Mouse (Mus musculus) thymus, adult 18-20 months (tissue): ENCODE measurements around the gene Rgma.

ENCODE experiments used
- DNase-seq, 2 experiments: peaks; one replicate each; pipeline ENCODE4 v3.0.0; 2022; ENCODE audit warnings: mixed read lengths in 2 of 2

The Rgma gene

GRCm38 (mm10) chr7:73371587-73372321 is 3.6 kb upstream of the Rgma start:
- no peak for DNase-seq

DNA sequence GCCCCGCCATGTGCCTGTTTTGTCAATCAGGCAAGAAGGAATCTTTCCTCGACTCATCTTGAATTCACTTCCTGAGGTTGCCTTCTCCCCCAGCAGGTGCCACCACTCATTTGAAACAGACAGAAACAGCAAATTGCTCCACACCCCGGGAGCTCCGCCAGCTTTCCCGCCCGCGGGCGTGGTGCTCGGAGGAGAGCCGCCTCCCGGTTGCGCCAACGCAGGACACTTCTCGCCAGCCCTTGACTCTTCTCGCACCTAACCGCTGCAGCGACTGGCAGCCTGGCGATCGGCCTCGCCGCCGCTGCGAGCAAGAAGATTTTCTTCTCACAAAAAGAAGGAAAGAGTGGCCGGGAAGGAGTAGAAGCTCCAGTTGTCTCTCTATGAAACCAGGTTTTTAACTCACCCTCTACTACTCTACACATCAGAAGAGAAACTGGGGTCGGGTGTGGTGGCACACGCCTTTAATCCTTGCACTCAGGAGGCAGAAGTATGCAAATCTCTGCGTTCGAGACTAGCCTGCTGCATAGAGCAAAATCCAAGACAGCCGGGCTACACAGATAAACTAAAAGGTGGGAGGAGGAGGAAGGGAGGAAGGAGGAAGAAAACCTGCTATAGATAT is 2.8 kb upstream of the Rgma start:
- DNase-seq, result no peak

DNA sequence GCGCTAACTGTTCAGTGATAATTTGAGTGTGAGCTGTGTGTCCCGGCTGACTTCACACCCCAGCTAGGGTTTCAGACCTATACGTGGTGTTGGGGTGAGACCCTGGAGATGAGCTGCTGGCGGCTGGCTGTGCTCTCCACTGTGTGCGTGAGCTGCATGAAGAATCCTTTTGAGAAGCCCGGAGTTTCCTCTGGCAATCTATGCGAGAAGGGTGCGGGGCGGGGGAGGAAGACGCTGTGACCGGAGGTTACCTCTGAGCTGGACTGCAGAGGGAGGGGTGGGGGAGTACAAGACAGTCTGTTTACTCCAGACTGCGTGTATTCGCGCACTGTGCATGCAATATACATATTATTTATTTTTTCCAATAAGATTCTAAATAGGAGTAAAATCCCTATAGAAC is 582 bp upstream of the Rgma start:
- DNase-seq, result no peak

DNA sequence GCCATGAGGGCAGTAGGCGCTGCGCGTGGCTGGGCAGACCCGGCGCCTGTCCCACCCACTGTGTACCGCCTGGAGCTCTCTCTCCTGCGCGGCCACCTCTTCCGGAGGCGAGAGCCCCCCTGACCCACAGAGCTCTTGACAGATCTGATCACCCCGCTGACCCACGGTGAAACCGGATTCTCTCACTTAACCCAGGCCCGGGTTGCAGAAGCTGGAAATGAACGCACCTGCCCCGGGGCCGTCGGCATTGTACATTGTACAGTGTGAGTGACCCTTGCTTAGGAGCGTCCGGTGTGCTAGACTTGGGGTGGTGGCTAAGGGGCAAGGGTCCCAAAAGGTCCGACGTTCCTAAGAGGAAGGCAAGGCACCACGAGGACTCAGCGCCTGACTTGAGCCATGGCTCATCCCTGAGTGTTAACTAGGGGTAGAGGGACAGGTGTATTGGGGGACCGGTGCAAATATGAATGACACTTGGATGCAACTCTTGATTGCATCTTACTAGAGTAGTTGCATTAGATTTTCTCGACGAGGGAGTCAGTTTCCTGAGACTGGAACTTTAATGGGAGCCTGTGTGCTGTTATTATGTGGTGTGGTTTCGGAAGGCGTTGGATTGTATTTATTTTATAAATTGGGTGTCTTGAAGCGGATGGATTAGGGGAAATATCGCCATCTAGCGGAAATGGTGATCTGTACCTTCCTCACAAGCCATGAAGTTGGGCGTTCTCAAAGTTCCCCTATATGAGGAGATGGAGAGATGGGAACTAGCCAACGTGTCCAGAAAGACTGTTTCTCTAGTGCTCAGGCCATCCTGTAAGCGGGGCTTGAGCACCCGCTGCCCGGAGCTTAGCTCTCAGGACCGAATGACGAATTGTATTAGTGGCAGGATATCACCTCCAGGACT is 1.0 kb downstream of the Rgma start:
- no peak for DNase-seq

GRCm38 (mm10) chr7:73377307-73377706 is 2.0 kb downstream of the Rgma start:
- no peak for DNase-seq

GRCm38 (mm10) chr7:73378034-73378433 is 2.7 kb downstream of the Rgma start:
- DNase-seq, result no peak

GRCm38 (mm10) chr7:73382843-73383242 is 7.5 kb downstream of the Rgma start:
- no peak for DNase-seq

DNA sequence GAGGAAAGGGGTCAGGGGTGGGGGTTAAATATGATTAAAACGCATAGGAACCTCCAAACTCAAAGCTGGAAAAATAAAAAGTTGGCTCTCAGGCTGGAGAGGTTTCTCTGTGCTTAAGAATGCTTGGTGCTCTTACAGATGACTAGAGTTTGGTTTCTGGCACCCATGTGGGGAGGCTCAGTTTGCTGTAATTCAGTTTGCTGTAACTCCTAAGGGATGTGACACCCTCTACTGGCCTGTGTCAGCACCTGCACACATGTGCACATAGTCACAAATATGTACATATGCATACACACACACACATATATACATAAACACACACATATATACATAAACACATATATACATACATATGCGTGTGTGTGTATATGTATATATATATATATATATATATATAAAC is 13.6 kb downstream of the Rgma start:
- no peak for DNase-seq

GRCm38 (mm10) chr7:73389419-73389818 is 14.1 kb downstream of the Rgma start:
- DNase-seq, result no peak

GRCm38 (mm10) chr7:73389871-73390294 is 14.6 kb downstream of the Rgma start:
- no peak for DNase-seq

- no peak for DNase-seq
Measured at GRCm38 (mm10) chr7:73390426-73391001, 15.2 kb downstream of the Rgma start.

DNA sequence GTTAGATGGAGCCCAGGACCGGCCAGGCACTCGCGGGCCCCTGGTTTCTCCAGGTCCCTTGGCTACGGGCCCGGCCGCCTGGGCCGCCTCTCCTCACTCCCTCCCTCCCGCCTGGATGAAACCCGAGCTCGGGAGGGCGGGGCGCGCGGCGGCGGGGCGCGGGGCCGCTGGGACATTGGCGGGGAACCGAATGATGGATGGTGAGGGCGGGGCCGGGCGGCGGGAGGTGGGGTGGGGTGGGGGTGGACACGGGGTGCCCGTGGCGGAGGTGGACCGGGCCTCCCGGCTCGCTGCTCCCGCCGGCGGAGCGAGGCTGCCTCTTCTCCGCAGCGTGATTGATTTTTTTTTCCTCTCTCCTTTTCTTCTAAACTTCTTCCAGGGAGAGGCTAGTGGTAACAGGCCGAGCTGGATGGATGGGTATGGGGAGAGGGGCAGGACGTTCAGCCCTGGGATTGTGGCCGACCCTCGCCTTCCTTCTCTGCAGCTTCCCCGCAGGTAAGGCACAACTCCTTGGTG is 15.8 kb downstream of the Rgma start:
- no peak for DNase-seq

DNA sequence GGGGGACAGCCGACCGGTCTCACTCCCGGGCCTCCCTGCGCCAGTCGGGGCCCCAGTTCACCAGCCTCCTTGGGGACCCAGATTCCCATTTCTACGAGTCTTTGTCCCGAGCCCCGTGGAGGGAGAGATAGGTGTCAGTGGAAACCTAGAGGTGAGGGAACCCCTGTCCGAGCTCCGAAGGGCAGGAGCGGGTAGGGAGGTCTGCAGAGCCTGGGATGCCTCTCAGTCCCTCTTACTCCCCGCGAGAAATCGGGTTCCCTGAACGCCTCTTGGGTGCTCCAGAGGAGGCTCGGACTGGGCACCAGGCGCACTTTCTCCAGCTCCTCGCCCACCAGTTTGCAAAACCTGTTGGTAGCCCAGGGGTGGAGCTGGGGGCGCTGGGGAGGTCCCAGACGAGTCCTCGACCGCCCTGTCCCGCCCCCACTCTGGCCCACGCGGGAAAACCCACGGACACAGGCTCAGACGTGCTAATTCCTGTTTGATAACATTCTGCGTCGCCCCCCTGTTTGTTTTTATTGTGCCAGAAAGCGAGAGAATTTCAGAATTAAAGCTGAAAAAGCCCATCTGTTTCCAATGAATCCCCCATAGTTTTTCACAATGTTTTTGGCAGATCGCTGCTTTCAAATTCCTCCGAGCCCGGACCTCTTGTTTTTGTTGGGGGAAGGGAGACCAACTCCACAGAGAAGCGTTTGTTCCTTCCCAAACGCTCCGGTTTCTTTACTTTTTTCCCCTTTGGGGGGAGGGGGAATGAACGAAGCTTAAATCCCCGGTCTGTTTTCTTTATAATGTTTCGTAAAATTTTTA is 16.4 kb downstream of the Rgma start:
- DNase-seq, result no peak

DNA sequence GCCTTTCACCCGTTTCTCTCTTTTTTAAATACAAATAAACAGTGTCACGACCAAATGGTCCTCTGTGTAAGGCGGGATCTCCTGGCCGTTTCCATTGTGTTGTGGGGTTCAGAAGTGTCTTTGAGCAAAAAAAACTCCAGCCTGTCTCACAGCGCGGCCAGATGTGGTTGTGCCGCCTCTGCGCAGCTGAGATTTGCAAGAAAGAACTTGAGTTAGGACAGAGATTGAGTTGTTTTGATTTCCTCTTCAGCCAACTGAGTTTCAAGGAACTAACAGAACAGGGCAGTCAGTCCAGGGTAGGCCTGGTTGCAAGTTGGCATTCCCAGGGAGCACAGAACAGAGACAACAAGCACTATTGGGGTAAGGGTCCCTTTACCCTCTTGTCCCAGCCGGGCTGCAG is 17.1 kb downstream of the Rgma start:
- no peak for DNase-seq

DNA sequence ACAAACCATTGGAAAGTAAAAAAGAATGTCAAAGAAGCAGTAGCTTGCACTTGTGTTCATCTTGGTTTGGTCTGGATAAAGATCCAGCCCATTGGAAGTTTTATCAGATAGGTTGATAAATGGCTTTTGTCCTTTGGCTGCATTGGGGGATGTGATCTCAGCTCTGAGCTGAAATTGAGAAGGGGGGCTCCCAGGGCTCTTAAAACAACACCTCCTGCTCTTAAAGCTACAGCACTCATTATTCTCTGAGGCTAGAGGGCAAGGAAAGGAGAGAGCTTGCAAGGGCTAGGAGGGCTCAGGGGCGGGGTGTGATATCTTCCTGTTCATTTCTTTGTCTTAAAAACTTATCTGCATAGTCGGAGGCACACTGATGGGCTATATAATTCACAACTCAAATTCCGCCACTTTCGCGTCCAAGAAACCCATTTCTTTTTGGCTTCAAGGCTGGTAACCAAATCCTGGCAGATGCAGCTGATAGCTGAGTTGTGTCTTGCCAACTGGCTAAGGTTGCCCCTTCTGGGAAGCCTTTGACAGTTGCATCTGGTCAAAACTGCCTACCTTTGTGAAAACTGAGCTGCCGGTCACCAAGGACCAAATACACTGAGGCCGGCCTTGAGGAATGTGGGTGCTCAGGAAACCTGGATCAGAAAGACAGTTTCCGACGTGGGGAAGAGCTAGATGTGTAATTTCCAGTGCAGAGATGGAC is 18.2 kb downstream of the Rgma start:
- DNase-seq, result no peak

- no peak for DNase-seq
Measured at GRCm38 (mm10) chr7:73394013-73394409, 18.7 kb downstream of the Rgma start.

DNA sequence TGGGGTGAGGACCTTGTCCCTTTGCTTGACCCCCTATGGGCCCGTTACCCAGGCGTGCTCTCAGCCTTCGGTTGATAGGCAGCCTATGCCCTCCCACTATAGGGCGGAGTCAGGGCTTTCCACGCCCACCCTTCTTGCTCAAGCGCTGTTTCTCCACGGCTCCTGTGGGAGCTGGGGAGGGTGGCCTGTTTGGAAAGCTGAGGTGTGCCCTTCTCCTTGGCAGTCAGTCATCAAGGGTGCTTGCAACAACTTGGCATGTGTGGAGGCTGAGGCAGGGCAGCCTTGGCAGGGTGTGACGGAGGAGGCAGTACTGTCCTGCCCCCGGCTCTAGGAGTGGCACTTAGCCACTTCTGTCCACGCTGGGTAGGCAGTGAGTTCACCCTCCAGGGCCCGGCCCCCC is 23.0 kb downstream of the Rgma start:
- DNase-seq, result no peak

GRCm38 (mm10) chr7:73398806-73399442 is 23.6 kb downstream of the Rgma start:
- no peak for DNase-seq

DNA sequence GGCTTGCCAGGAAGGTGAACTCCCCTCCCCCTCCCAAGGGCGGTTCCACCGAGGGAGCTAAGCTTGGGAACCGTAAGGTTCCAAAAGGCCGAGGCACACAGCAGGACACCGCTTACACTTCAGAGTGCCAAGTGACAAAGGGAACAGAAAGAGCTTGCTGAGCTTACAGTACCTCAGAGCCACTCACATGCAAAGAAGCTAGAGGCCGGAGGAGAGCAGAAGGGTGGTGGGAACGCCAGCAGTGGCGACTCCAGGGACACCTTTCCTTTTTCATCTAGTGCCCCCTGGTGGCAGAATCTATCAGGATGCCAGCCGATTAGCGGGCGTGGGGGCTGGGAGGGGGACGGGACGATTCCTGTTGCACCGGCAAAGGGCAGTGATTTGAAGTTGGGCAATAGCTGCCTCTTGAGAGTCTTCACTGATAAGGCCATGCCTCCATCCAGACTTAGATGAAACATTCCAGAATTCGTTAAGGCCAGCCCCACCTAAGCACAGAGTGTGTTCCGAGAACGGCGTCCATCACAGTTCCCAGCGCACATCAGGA is 24.3 kb downstream of the Rgma start:
- no peak for DNase-seq

DNA sequence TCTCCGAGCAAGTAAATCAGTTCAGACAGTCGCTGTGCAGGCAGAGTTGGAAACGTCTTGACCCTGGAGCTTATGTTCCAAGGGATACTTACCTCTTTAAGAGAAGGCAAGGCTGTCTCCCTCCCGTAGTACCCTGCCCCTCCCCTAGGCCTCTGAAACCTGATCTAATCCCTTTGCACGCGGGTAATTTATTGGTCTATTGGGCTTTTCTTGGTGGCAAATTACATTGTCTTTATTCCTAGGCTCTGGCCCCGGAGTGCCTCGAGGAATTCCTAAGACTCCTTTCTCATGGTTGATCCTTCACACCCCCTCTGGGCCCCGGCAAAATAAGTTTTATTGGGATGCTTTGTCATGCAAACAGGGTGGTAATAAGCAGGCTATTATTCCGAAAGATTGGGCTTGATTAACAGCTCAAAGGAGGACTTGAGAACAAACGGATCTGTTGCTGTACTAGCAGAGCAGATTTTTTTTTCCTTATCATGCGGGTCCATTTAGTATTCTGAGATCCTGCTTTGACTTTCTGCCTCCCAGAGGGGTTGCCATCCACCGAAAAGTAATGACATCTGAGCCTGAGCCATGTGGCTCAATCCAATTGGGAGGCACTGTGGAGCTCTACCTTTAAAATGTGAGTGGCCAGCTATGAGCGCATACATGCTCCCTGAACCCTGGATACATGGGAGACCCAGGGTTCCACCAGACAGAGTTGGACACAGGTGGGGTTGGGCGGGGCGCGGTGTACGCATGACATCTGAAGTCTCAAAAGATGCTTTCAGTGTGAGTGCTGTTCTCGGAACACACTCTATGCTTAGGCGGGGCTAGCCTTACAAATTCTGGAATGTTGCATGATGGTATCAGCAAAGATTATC is 25.0 kb downstream of the Rgma start:
- no peak for DNase-seq
